Mouse (Mus musculus): Measurements from ENCODE around the gene Cdhr4. TPM values are rescaled to one million over a fixed set of nuclear protein-coding genes. Genes with fewer than 3 reads are reported as not detected.

The Cdhr4 gene
- polyA plus RNA-seq, 1 experiment from 2014 or later = 8.6 TPM

GRCm38 (mm10) chr9:108044751-108045492 is 52.6 kb downstream of the Cdhr4 start:
- H3K36me3 ChIP-seq (ENCODE audit: control insufficient read depth, insufficient read depth, low read length) = peaks cover 64% of the 10 kb centered on the region

GRCm38 (mm10) chr9:108046582-108046981 is 54.3 kb downstream of the Cdhr4 start:
- Histone ChIP-seq H3K4me1 (ENCODE audit: control insufficient read depth, insufficient read depth, low read length) (0 out of 2 replicates have a peak, but pooled peaks cover 11% of the 10 kb centered on the region), H3K9me3 (ENCODE audit: control insufficient read depth, low read length) (no peaks in the 10 kb centered on the region), H3K27me3 (replicated peaks; ENCODE audit: control insufficient read depth, insufficient read depth, low read length) (no peaks in the 10 kb centered on the region), H3K4me3 (ENCODE audit: low read depth, low read length) (no peak overlapping the region), H3K27ac (replicated peaks; ENCODE audit: low read depth, low read length) (no peak overlapping the region), H3K4me2 (ENCODE audit: low read depth, low read length) (no peak overlapping the region), H3K9ac (ENCODE audit: low read depth, low read length) (no peak overlapping the region), H3K36me3 (ENCODE audit: control insufficient read depth, insufficient read depth, low read length) (peaks cover 66% of the 10 kb centered on the region)
- 88% methylated on average over 4 of the region's 4 CpGs for WGBS
- ATAC-seq (ENCODE audit: low read depth) = no peak
- no peak for DNase-seq (ENCODE audit: low spot score)

More at GRCm38 (mm10) chr9:108044751-108045492, 52.6 kb downstream of the Cdhr4 start:
- WGBS = 92% methylated on average over 8 of the region's 8 CpGs
- Histone ChIP-seq H3K4me2 (ENCODE audit: low read depth, low read length) (no peak overlapping the region), H3K27me3 (replicated peaks; ENCODE audit: control insufficient read depth, insufficient read depth, low read length) (no peaks in the 10 kb centered on the region), H3K27ac (replicated peaks; ENCODE audit: low read depth, low read length) (no peak overlapping the region), H3K4me3 (ENCODE audit: low read depth, low read length) (no peak overlapping the region), H3K4me1 (ENCODE audit: control insufficient read depth, insufficient read depth, low read length) (0 out of 2 replicates have a peak, but pooled peaks cover 9% of the 10 kb centered on the region), H3K9me3 (ENCODE audit: control insufficient read depth, low read length) (no peaks in the 10 kb centered on the region), H3K9ac (ENCODE audit: low read depth, low read length) (no peak overlapping the region)
- no peak for ATAC-seq (ENCODE audit: low read depth)
- DNase-seq (ENCODE audit: low spot score) = no peak

DNA sequence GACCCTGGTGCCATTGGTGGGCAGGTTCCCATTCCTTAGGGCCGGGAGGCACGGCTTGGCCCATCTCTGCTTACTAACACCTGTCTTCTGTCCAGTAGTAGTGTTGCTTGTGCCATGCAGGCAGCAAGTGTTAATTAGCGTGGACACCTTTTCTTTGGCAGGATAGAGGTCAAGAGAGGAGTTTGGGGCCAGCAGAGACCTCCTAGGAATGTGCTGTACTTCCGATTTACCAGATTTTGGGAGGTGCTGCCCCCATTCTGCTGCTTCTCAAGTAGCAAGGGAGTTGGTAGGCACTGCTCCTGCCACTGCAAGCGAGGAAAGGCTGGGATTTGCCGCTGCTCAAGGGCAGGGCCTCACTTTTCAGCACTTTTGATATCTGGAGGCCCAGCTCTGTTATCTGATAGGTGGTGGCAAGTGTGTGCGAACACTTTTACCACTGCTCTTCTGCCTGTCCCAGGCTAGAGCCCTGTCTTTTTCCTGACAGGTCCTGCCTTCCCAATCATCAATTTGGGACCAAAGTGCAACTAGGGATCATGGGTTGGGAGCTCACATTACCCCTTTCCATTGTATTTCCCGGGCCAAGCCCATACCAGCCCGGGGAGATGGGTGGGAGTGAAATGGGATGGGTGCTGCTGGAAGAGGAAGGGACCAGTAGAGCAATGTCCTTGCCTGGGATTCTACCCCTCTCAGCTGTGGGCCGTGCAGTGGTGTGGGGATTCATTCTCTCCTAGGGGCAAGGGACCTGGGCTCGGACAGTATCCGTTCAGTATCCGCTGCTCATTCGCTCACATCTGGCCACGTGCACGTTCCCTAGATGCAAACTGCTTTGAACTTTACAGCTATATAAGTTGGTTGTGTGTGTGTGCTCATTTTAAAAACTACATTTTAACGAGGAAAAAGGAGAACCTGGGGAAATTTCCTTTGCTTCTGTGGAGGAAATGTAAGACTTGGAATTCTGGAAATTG is 55.6 kb downstream of the Cdhr4 start:
- Histone ChIP-seq H3K27ac (replicated peaks; ENCODE audit: low read depth, low read length) (peak overlapping the region; percentile 85), H3K36me3 (ENCODE audit: control insufficient read depth, insufficient read depth, low read length) (peaks cover 61% of the 10 kb centered on the region), H3K4me2 (ENCODE audit: low read depth, low read length) (peak overlapping the region; percentile 66), H3K4me1 (ENCODE audit: control insufficient read depth, insufficient read depth, low read length) (0 out of 2 replicates have a peak, but pooled peaks cover 11% of the 10 kb centered on the region), H3K9ac (ENCODE audit: low read depth, low read length) (peak overlapping the region; percentile 62), H3K9me3 (ENCODE audit: control insufficient read depth, low read length) (no peaks in the 10 kb centered on the region), H3K27me3 (replicated peaks; ENCODE audit: control insufficient read depth, insufficient read depth, low read length) (no peaks in the 10 kb centered on the region), H3K4me3 (ENCODE audit: low read depth, low read length) (peak overlapping the region; percentile 80)
- no peak for DNase-seq (ENCODE audit: low spot score)
- ATAC-seq (ENCODE audit: low read depth) = no peak
- WGBS = 41% methylated on average over 17 of the region's 17 CpGs

- WGBS = under 1% methylated on average over 19 of the region's 19 CpGs
- Histone ChIP-seq H3K36me3 (ENCODE audit: control insufficient read depth, insufficient read depth, low read length) (peaks cover 59% of the 10 kb centered on the region), H3K4me3 (ENCODE audit: low read depth, low read length) (peak overlapping the region; percentile 80), H3K27me3 (replicated peaks; ENCODE audit: control insufficient read depth, insufficient read depth, low read length) (no peaks in the 10 kb centered on the region), H3K4me1 (ENCODE audit: control insufficient read depth, insufficient read depth, low read length) (0 out of 2 replicates have a peak, but pooled peaks cover 11% of the 10 kb centered on the region), H3K9ac (ENCODE audit: low read depth, low read length) (peak overlapping the region; percentile 62), H3K4me2 (ENCODE audit: low read depth, low read length) (peak overlapping the region; percentile 66), H3K9me3 (ENCODE audit: control insufficient read depth, low read length) (no peaks in the 10 kb centered on the region), H3K27ac (replicated peaks; ENCODE audit: low read depth, low read length) (peak overlapping the region; percentile 85)
- DNase-seq (ENCODE audit: low spot score) (peak; percentile 36), ATAC-seq (ENCODE audit: low read depth) (peak; percentile 34)
These were observed 56.3 kb downstream of the Cdhr4 start for GRCm38 (mm10) chr9:108048566-108048955.

- no peaks in the 10 kb centered on the region for H3K9me3 ChIP-seq (ENCODE audit: control insufficient read depth, low read length)
- H3K27ac ChIP-seq (replicated peaks; ENCODE audit: low read depth, low read length) = peak within 1 kb of the TSS; percentile 86
- peaks cover 61% of the 10 kb centered on the region for H3K36me3 ChIP-seq (ENCODE audit: control insufficient read depth, insufficient read depth, low read length)
- peak within 1 kb of the TSS; percentile 89 for H3K9ac ChIP-seq (ENCODE audit: low read depth, low read length)
- H3K27me3 ChIP-seq (replicated peaks; ENCODE audit: control insufficient read depth, insufficient read depth, low read length) = no peaks in the 10 kb centered on the region
- peak; percentile 99 for DNase-seq (ENCODE audit: low spot score)
- WGBS = 0% methylated on average over 17 of the region's 39 CpGs
- H3K4me2 ChIP-seq (ENCODE audit: low read depth, low read length) = peak within 1 kb of the TSS; percentile 66
- H3K4me1 ChIP-seq (ENCODE audit: control insufficient read depth, insufficient read depth, low read length) = 0 out of 2 replicates have a peak, but pooled peaks cover 11% of the 10 kb centered on the region
- peak within 1 kb of the TSS; percentile 80 for H3K4me3 ChIP-seq (ENCODE audit: low read depth, low read length)
- peak; percentile 94 for ATAC-seq (ENCODE audit: low read depth)
These were observed 56.7 kb downstream of the Cdhr4 start, which contains the start of gene Gmppb for GRCm38 (mm10) chr9:108049016-108049455. Gene Gmppb, plus strand, starts transcription at chr9:108049242.

Other genes starting within 250 kb of the Cdhr4 start
- gene Rbm5, start 221.5 kb upstream of the Cdhr4 start, polyA plus RNA-seq (2014; fragmentation: Nextera tagmentation; extraction: Ambion mirVana) = 145 and 159 TPM in 2 replicates
- gene Rbm6, start 119.3 kb upstream of the Cdhr4 start, polyA plus RNA-seq (2014; fragmentation: Nextera tagmentation; extraction: Ambion mirVana) = 52.2 and 61.0 TPM in 2 replicates
- gene Mon1a, start 104.3 kb upstream of the Cdhr4 start, polyA plus RNA-seq (2014; fragmentation: Nextera tagmentation; extraction: Ambion mirVana) = 11.4 and 11.8 TPM in 2 replicates
- gene Mst1r, start 85.6 kb upstream of the Cdhr4 start, polyA plus RNA-seq (2014; fragmentation: Nextera tagmentation; extraction: Ambion mirVana) = 2.8 and 3.1 TPM in 2 replicates
- gene Actl11, start 64.0 kb upstream of the Cdhr4 start, polyA plus RNA-seq (2014; fragmentation: Nextera tagmentation; extraction: Ambion mirVana) = not detected in 2 replicates
- 2.2 and 2.6 TPM in 2 replicates for gene Camkv, start 56.8 kb upstream of the Cdhr4 start, polyA plus RNA-seq (2014; fragmentation: Nextera tagmentation; extraction: Ambion mirVana)
- gene Traip, start 42.4 kb upstream of the Cdhr4 start, polyA plus RNA-seq (2014; fragmentation: Nextera tagmentation; extraction: Ambion mirVana) = 15.5 and 23.4 TPM in 2 replicates
- gene Uba7, start 17.0 kb upstream of the Cdhr4 start, polyA plus RNA-seq (2014; fragmentation: Nextera tagmentation; extraction: Ambion mirVana) = 25.5 and 28.1 TPM in 2 replicates
- 5.9 and 6.9 TPM in 2 replicates for gene Gm20661, start 9.4 kb upstream of the Cdhr4 start, polyA plus RNA-seq (2014; fragmentation: Nextera tagmentation; extraction: Ambion mirVana)
- 77.7 and 84.8 TPM in 2 replicates for gene Inka1, start 6.6 kb upstream of the Cdhr4 start, polyA plus RNA-seq (2014; fragmentation: Nextera tagmentation; extraction: Ambion mirVana)
- gene Gm20662, start 3.9 kb downstream of the Cdhr4 start, polyA plus RNA-seq (2014; fragmentation: Nextera tagmentation; extraction: Ambion mirVana) = 0.56 TPM in 1 of 2 replicates, not detected in the other
- gene Ip6k1, start 10.0 kb downstream of the Cdhr4 start, polyA plus RNA-seq (2014; fragmentation: Nextera tagmentation; extraction: Ambion mirVana) = 29.0 and 31.5 TPM in 2 replicates
- 36.6 and 37.0 TPM in 2 replicates for gene Gmppb, start 56.7 kb downstream of the Cdhr4 start, polyA plus RNA-seq (2014; fragmentation: Nextera tagmentation; extraction: Ambion mirVana)
- gene Amigo3, start 60.7 kb downstream of the Cdhr4 start, polyA plus RNA-seq (2014; fragmentation: Nextera tagmentation; extraction: Ambion mirVana) = 4.1 and 4.6 TPM in 2 replicates
- 0.89 and 1.5 TPM in 2 replicates for gene Mst1, start 87.9 kb downstream of the Cdhr4 start, polyA plus RNA-seq (2014; fragmentation: Nextera tagmentation; extraction: Ambion mirVana)
- gene Rnf123, start 90.8 kb downstream of the Cdhr4 start, polyA plus RNA-seq (2014; fragmentation: Nextera tagmentation; extraction: Ambion mirVana) = 22.9 and 30.2 TPM in 2 replicates
- 39.9 and 48.6 TPM in 2 replicates for gene Apeh, start 102.1 kb downstream of the Cdhr4 start, polyA plus RNA-seq (2014; fragmentation: Nextera tagmentation; extraction: Ambion mirVana)
- 1.1 TPM in 2 replicates for gene Bsn, start 197.9 kb downstream of the Cdhr4 start, polyA plus RNA-seq (2014; fragmentation: Nextera tagmentation; extraction: Ambion mirVana)

Data from embryonic facial prominence, embryonic 14.5 days (tissue).